Mouse (Mus musculus) right cerebral cortex, adult 2 months (tissue): ENCODE data around the gene Sptbn2.

Source experiments
- DNase-seq, 2 experiments: peaks; one replicate each; pipeline ENCODE4 v3.0.0; 2021 to 2022; ENCODE audit warnings: low spot score in 2 of 2

The Sptbn2 gene

GRCm38 (mm10) chr19:4711098-4711600 lies at the start of gene Sptbn2:
Gene Sptbn2 (plus strand): TSS chr19:4711167.
- DNase-seq, result peak; percentile 89 to 91

GRCm38 (mm10) chr19:4666815-4667214 lies 44.2 kb upstream of the Sptbn2 start:
- no peak for DNase-seq

GRCm38 (mm10) chr19:4670776-4671175 lies 40.2 kb upstream of the Sptbn2 start:
- no peak for DNase-seq

- DNase-seq, result no peak
These were observed 38.6 kb upstream of the Sptbn2 start for GRCm38 (mm10) chr19:4672401-4672800.

- no peak for DNase-seq
These were observed 16.6 kb upstream of the Sptbn2 start for GRCm38 (mm10) chr19:4694346-4694745.

GRCm38 (mm10) chr19:4697121-4697520 lies 13.8 kb upstream of the Sptbn2 start:
- DNase-seq, result no peak

GRCm38 (mm10) chr19:4697721-4698120 lies 13.2 kb upstream of the Sptbn2 start:
- no peak for DNase-seq

GRCm38 (mm10) chr19:4698205-4698677 lies 12.7 kb upstream of the Sptbn2 start, which contains the start of gene Gm960:
Gene Gm960 (minus strand): TSS chr19:4698668.
- peak; percentile 84 to 88 for DNase-seq

- DNase-seq, result peak in 1 of 2 experiments; percentile 67
These were observed 12.1 kb upstream of the Sptbn2 start for GRCm38 (mm10) chr19:4698856-4699255.

GRCm38 (mm10) chr19:4699821-4700220 lies 11.1 kb upstream of the Sptbn2 start:
- DNase-seq, result no peak

- no peak for DNase-seq
These were observed 10.3 kb upstream of the Sptbn2 start for GRCm38 (mm10) chr19:4700656-4701055.

- no peak for DNase-seq
These were observed 9.7 kb upstream of the Sptbn2 start for GRCm38 (mm10) chr19:4701221-4701620.

- no peak for DNase-seq
These were observed 2.2 kb upstream of the Sptbn2 start for GRCm38 (mm10) chr19:4708765-4709164.

- DNase-seq, result no peak
These were observed 711 bp downstream of the Sptbn2 start for GRCm38 (mm10) chr19:4711601-4712155.

- DNase-seq, result peak in 1 of 2 experiments; percentile 21
These were observed 1.3 kb downstream of the Sptbn2 start for GRCm38 (mm10) chr19:4712156-4712780.

GRCm38 (mm10) chr19:4712781-4713526 lies 2.0 kb downstream of the Sptbn2 start:
- peak in 1 of 2 experiments; percentile 26 for DNase-seq

GRCm38 (mm10) chr19:4713886-4714285 lies 2.9 kb downstream of the Sptbn2 start:
- DNase-seq, result no peak

GRCm38 (mm10) chr19:4716756-4717155 lies 5.8 kb downstream of the Sptbn2 start:
- no peak for DNase-seq

- DNase-seq, result no peak
These were observed 6.3 kb downstream of the Sptbn2 start for GRCm38 (mm10) chr19:4717281-4717680.

- DNase-seq, result peak in 1 of 2 experiments; percentile 50
These were observed 7.7 kb downstream of the Sptbn2 start for GRCm38 (mm10) chr19:4718716-4719115.

GRCm38 (mm10) chr19:4719351-4719764 lies 8.4 kb downstream of the Sptbn2 start:
- DNase-seq, result no peak

GRCm38 (mm10) chr19:4720112-4720511 lies 9.1 kb downstream of the Sptbn2 start:
- no peak for DNase-seq
